Mouse (Mus musculus) bone marrow, adult 2 months (tissue): Measurements from ENCODE around the gene Rps6ka5. TPM values are rescaled to one million over a fixed set of nuclear protein-coding genes. Genes with fewer than 3 reads are reported as not detected.

Source experiments
- H3K27ac ChIP-seq: fragments of 200-500 bp; 2 replicates; pipeline ENCODE4 v1.5.1; 2012; ENCODE audit warnings: low read depth, mild to moderate bottlenecking, control low read depth, inconsistent platforms, low read length; ENCODE audit not compliant: control insufficient read depth, poor library complexity, insufficient read depth
- H3K4me1 ChIP-seq: fragments of 200-500 bp; 2 replicates; pipeline ENCODE4 v1.6.1; 2011; ENCODE audit warnings: low read length; ENCODE audit not compliant: control insufficient read depth, insufficient read depth
- H3K4me3 ChIP-seq: fragments of 200-500 bp; replicated peaks from 2 replicates; pipeline ENCODE3; 2011; ENCODE audit warnings: mild to moderate bottlenecking, low read depth, low read length, control low read depth; ENCODE audit not compliant: control insufficient read depth
- CTCF ChIP-seq: fragments of 200-500 bp; IDR thresholded peaks from 2 replicates; pipeline ENCODE4 v1.5.1; 2011; ENCODE audit warnings: low read length, control low read depth; ENCODE audit not compliant: control insufficient read depth, insufficient read depth
- POLR2A ChIP-seq: fragments of 200-500 bp; IDR thresholded peaks from 2 replicates; pipeline ENCODE4 v1.6.1; 2011; ENCODE audit warnings: low read depth, mild to moderate bottlenecking, control low read depth, low read length, borderline replicate concordance; ENCODE audit not compliant: control insufficient read depth
- WGBS: fragments of 180-500 bp; shearing (Covaris S2); methylation state at CpG from one replicate; pipeline ENCODE4 v1.1.7; 2018; 5-methylcytosine and 5-hydroxymethylcytosine counted together
- polyA plus RNA-seq: library from polyadenylated mRNA; stranded (reverse); fragments of >200 nt; gene quantifications from 2 replicates; pipeline ENCODE4 v1.2.4, GENCODE M21; 2011; ENCODE audit warnings: low replicate concordance; ENCODE audit not compliant: missing spikeins, insufficient read depth, insufficient read length

The Rps6ka5 gene
- polyA plus RNA-seq, 1 experiment, result 5.3 TPM

GRCm38 (mm10) chr12:100716969-100717368 is 9.8 kb downstream of the Rps6ka5 start:
- WGBS, result 26% methylated on average over 4 of the region's 4 CpGs
- no peak overlapping the region for H3K4me3 ChIP-seq
- no peak overlapping the region for H3K27ac ChIP-seq
- H3K4me1 ChIP-seq, result no peaks in the 10 kb centered on the region; the same call in 1 of the 2 replicates
- TF ChIP-seq CTCF, result no peak

- H3K4me1 ChIP-seq, result no peaks in the 10 kb centered on the region; the same call in none of the 2 replicates
- H3K4me3 ChIP-seq, result no peak overlapping the region
- no peak overlapping the region for H3K27ac ChIP-seq
- TF ChIP-seq CTCF (no peak), POLR2A (no peak)
- 30% methylated on average over 5 of the region's 5 CpGs for WGBS
Observed at GRCm38 (mm10) chr12:100711819-100712218, 15.0 kb downstream of the Rps6ka5 start.

- Histone ChIP-seq H3K27ac (no peak overlapping the region), H3K4me1 (no peaks in the 10 kb centered on the region; the same call in none of the 2 replicates), H3K4me3 (no peak overlapping the region)
- no peak for TF ChIP-seq CTCF
- TF ChIP-seq POLR2A, result no peak
- WGBS, result 11% methylated on average over 10 of the region's 10 CpGs
Observed at GRCm38 (mm10) chr12:100711116-100711691, 15.6 kb downstream of the Rps6ka5 start.

GRCm38 (mm10) chr12:100710432-100710831 is 16.4 kb downstream of the Rps6ka5 start:
- TF ChIP-seq CTCF (no peak), POLR2A (no peak)
- Histone ChIP-seq H3K4me3 (no peak overlapping the region), H3K27ac (no peak overlapping the region), H3K4me1 (no peaks in the 10 kb centered on the region; the same call in none of the 2 replicates)
- 19% methylated on average over 1 of the region's 1 CpGs for WGBS

GRCm38 (mm10) chr12:100707312-100707711 is 19.5 kb downstream of the Rps6ka5 start:
- TF ChIP-seq CTCF (no peak), POLR2A (no peak)
- 60% methylated on average over 2 of the region's 2 CpGs for WGBS
- no peak overlapping the region for H3K27ac ChIP-seq
- H3K4me3 ChIP-seq, result no peak overlapping the region
- H3K4me1 ChIP-seq, result no peaks in the 10 kb centered on the region; the same call in none of the 2 replicates

- TF ChIP-seq CTCF (no peak), POLR2A (no peak)
- Histone ChIP-seq H3K4me1 (no peaks in the 10 kb centered on the region; the same call in none of the 2 replicates), H3K27ac (no peak overlapping the region), H3K4me3 (no peak overlapping the region)
- 76% methylated on average over 5 of the region's 5 CpGs for WGBS
Observed at GRCm38 (mm10) chr12:100705057-100705722, 21.6 kb downstream of the Rps6ka5 start.

- H3K4me1 ChIP-seq, result no peaks in the 10 kb centered on the region
- TF ChIP-seq CTCF (no peak), POLR2A (no peak)
- no peak overlapping the region for H3K27ac ChIP-seq
- 94% methylated on average over 1 of the region's 1 CpGs for WGBS
- H3K4me3 ChIP-seq, result no peak overlapping the region
Observed at GRCm38 (mm10) chr12:100698019-100698418, 28.8 kb downstream of the Rps6ka5 start.

GRCm38 (mm10) chr12:100696621-100697020 is 30.2 kb downstream of the Rps6ka5 start:
- Histone ChIP-seq H3K4me1 (no peaks in the 10 kb centered on the region), H3K27ac (no peak overlapping the region), H3K4me3 (no peak overlapping the region)
- no peak for TF ChIP-seq CTCF
- TF ChIP-seq POLR2A, result no peak
- 79% methylated on average over 4 of the region's 4 CpGs for WGBS

- WGBS, result 85% methylated on average over 3 of the region's 3 CpGs
- TF ChIP-seq CTCF, result no peak
- TF ChIP-seq POLR2A, result no peak
- Histone ChIP-seq H3K27ac (no peak overlapping the region), H3K4me1 (no peaks in the 10 kb centered on the region), H3K4me3 (no peak overlapping the region)
Observed at GRCm38 (mm10) chr12:100695252-100695651, 31.5 kb downstream of the Rps6ka5 start.

GRCm38 (mm10) chr12:100692208-100692607 is 34.6 kb downstream of the Rps6ka5 start:
- no peak overlapping the region for H3K4me3 ChIP-seq
- no peak for TF ChIP-seq CTCF
- TF ChIP-seq POLR2A, result no peak
- 59% methylated on average over 3 of the region's 3 CpGs for WGBS
- H3K27ac ChIP-seq, result no peak overlapping the region
- no peaks in the 10 kb centered on the region for H3K4me1 ChIP-seq
